Mouse (Mus musculus) liver, embryonic 13.5 days (tissue): ENCODE data around the gene Slirp. TPM values are rescaled to one million over a fixed set of nuclear protein-coding genes. Genes with fewer than 3 reads are reported as not detected.
"Not testable (repeated sequence)": the region's sequence is repeated elsewhere in the genome, so short reads cannot be mapped to it uniquely, and the experiment has no call there.

Source experiments
- ATAC-seq: fragments of 200-750 bp; cut with Nextera tagmentation; 2 replicates; pipeline ENCODE4 v1.8.0; 2017; ENCODE audit warnings: low read depth, mild to moderate bottlenecking, moderate number of reproducible peaks, moderate library complexity
- DNase-seq: peaks from one replicate; pipeline ENCODE4 v3.0.0; 2022
- H3K27ac ChIP-seq: fragments of 300-500 bp; sonication (generic); 2 replicates; pipeline ENCODE4 v1.5.1; 2015; ENCODE audit warnings: moderate library complexity, mild to moderate bottlenecking, inconsistent platforms
- H3K27me3 ChIP-seq: fragments of 300-500 bp; sonication (generic); 2 replicates; pipeline ENCODE4 v1.6.1; 2015; ENCODE audit warnings: mild to moderate bottlenecking, inconsistent platforms
- H3K36me3 ChIP-seq: fragments of 300-500 bp; sonication (generic); 2 replicates; pipeline ENCODE4 v1.6.1; 2015; ENCODE audit warnings: mild to moderate bottlenecking, inconsistent platforms
- H3K4me1 ChIP-seq: fragments of 300-500 bp; sonication (generic); replicated peaks from 2 replicates; pipeline ENCODE4 v1.6.1; 2015; ENCODE audit warnings: inconsistent platforms
- H3K4me2 ChIP-seq: fragments of 300-500 bp; sonication (generic); 2 replicates; pipeline ENCODE4 v1.6.1; 2015; ENCODE audit warnings: inconsistent platforms, mild to moderate bottlenecking, moderate library complexity
- H3K4me3 ChIP-seq: fragments of 300-500 bp; sonication (generic); replicated peaks from 2 replicates; pipeline ENCODE4 v1.5.1; 2015; ENCODE audit warnings: mild to moderate bottlenecking, inconsistent platforms
- H3K9ac ChIP-seq: fragments of 300-500 bp; sonication (generic); 2 replicates; pipeline ENCODE4 v1.6.1; 2015; ENCODE audit warnings: mild to moderate bottlenecking, inconsistent platforms
- H3K9me3 ChIP-seq: fragments of 300-500 bp; sonication (generic); replicated peaks from 2 replicates; pipeline ENCODE4 v1.6.1; 2016; ENCODE audit warnings: inconsistent platforms
- WGBS: fragments of 180-500 bp; shearing (Covaris S2); methylation state at CpG from one replicate; pipeline ENCODE4 v1.1.7; 2015; ENCODE audit not compliant: insufficient replicate concordance; 5-methylcytosine and 5-hydroxymethylcytosine counted together
- polyA plus RNA-seq: library from polyadenylated mRNA; unstranded; fragments of >200 nt; fragmentation: Nextera tagmentation; extraction: Ambion mirVana; gene quantifications from 2 replicates; pipeline ENCODE4 v1.2.1, GENCODE M21; 2015

Slirp gene
- polyA plus RNA-seq, 1 experiment from 2014 or later = 232 TPM

DNA sequence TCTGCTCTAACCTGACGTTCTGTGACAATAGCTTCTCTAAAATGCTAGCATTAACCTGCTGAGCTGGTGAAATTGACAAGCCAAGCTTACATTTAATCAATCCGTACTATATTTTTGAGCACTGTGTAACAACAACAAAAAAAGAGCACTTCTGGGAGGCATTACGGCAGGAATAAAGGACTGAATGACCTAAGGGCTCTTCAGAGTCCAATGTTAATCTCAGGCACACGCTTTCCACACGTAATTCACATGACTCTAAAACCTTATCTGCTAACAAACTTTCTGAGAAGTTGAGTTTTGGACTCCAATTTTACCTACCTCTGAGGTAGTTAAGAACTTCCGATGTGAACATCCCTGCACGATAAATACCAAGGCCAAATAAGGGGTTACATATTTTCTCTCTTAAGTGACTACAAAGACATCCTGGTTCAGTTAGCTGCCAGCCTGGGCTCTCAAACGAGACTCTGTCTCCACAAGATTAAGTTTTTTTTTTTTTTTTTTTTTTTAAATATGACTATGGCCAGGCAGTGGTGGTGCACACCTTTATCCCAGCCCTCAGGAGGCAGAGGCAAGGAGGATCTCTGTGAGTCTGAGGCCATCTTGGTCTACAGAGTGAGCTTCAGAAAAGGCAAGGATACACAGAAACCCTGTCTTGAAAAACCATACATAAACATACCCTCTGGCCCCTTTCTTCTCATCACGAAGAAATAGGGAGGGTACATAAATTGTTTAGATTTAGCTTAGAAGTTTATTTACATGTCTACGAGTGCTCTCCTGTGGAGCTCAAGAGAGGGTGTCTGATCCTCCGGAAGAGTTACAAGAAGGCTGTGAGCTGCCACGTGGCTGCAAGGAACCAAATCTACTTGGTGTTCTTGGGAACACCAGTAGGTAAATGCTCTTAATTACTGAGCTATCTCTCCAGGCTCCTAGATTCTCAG is 1.2 kb upstream of the Slirp start:
- Histone ChIP-seq H3K36me3 (peaks cover 55% of the 10 kb centered on the region), H3K4me2 (peak overlapping the region; percentile 82), H3K4me3 (peak overlapping the region; percentile 87), H3K27me3 (no peaks in the 10 kb centered on the region), H3K27ac (peak overlapping the region; percentile 76), H3K9me3 (no peaks in the 10 kb centered on the region), H3K4me1 (peaks cover 37% of the 10 kb centered on the region), H3K9ac (peak overlapping the region; percentile 94)
- ATAC-seq = peak; percentile 35; the same call in 1 of the 2 replicates
- 10% methylated on average over 12 of the region's 12 CpGs for WGBS
- no peak for DNase-seq

GRCm38 (mm10) chr12:87443115-87443699 is 489 bp upstream of the Slirp start:
- peak overlapping the region; percentile 87 for H3K4me3 ChIP-seq
- no peaks in the 10 kb centered on the region for H3K9me3 ChIP-seq
- peaks cover 37% of the 10 kb centered on the region for H3K4me1 ChIP-seq
- peak overlapping the region; percentile 76 for H3K27ac ChIP-seq
- peaks cover 55% of the 10 kb centered on the region for H3K36me3 ChIP-seq
- H3K4me2 ChIP-seq = peak overlapping the region; percentile 82
- ATAC-seq = peak; percentile 75
- under 1% methylated on average over 33 of the region's 33 CpGs for WGBS
- H3K9ac ChIP-seq = peak overlapping the region; percentile 94
- no peaks in the 10 kb centered on the region for H3K27me3 ChIP-seq
- DNase-seq = no peak

- ATAC-seq = no peak
- H3K4me2 ChIP-seq = peak overlapping the region; percentile 82
- DNase-seq = no peak
- H3K27ac ChIP-seq = peak overlapping the region; percentile 32; the same call in 1 of the 2 replicates
- H3K9me3 ChIP-seq = no peaks in the 10 kb centered on the region
- H3K27me3 ChIP-seq = no peaks in the 10 kb centered on the region
- H3K36me3 ChIP-seq = peaks cover 52% of the 10 kb centered on the region
- peak overlapping the region; percentile 94 for H3K9ac ChIP-seq
- peaks cover 37% of the 10 kb centered on the region for H3K4me1 ChIP-seq
- H3K4me3 ChIP-seq = peak overlapping the region; percentile 87
- WGBS = 2% methylated on average over 16 of the region's 16 CpGs
These were observed 515 bp downstream of the Slirp start for GRCm38 (mm10) chr12:87444211-87444610.

GRCm38 (mm10) chr12:87449456-87449855 is 5.8 kb downstream of the Slirp start:
- no peak for ATAC-seq
- Histone ChIP-seq H3K36me3 (peaks cover 78% of the 10 kb centered on the region), H3K9me3 (no peaks in the 10 kb centered on the region), H3K9ac (no peak overlapping the region), H3K27me3 (no peaks in the 10 kb centered on the region), H3K27ac (no peak overlapping the region), H3K4me2 (no peak overlapping the region), H3K4me1 (peaks cover 9% of the 10 kb centered on the region), H3K4me3 (no peak overlapping the region)
- DNase-seq = no peak
- whole genome bisulfite sequencing = 77% methylated on average over 9 of the region's 9 CpGs

- ATAC-seq (peak; percentile 92), DNase-seq (peak; percentile 46)
- Histone ChIP-seq H3K4me3 (no peak overlapping the region), H3K36me3 (peaks cover 83% of the 10 kb centered on the region), H3K9ac (no peak overlapping the region), H3K4me1 (peaks cover 20% of the 10 kb centered on the region), H3K9me3 (no peaks in the 10 kb centered on the region), H3K4me2 (no peak overlapping the region), H3K27me3 (no peaks in the 10 kb centered on the region), H3K27ac (no peak overlapping the region)
- WGBS = 49% methylated on average over 6 of the region's 6 CpGs
These were observed 21.1 kb downstream of the Slirp start for GRCm38 (mm10) chr12:87464678-87465297.

- WGBS = 37% methylated on average over 7 of the region's 7 CpGs
- DNase-seq (no peak), ATAC-seq (no peak)
- Histone ChIP-seq H3K27ac (peak overlapping the region; percentile 54), H3K4me2 (peak overlapping the region; percentile 73), H3K4me1 (peaks cover 24% of the 10 kb centered on the region), H3K36me3 (peaks cover 27% of the 10 kb centered on the region), H3K27me3 (no peaks in the 10 kb centered on the region), H3K9ac (peak overlapping the region; percentile 89), H3K4me3 (peak overlapping the region; percentile 77), H3K9me3 (no peaks in the 10 kb centered on the region)
These were observed 26.8 kb downstream of the Slirp start for GRCm38 (mm10) chr12:87470263-87471136.

GRCm38 (mm10) chr12:87471421-87471963 is 27.8 kb downstream of the Slirp start:
- Histone ChIP-seq H3K4me1 (peaks cover 23% of the 10 kb centered on the region), H3K9ac (peak overlapping the region; percentile 89), H3K4me2 (peak overlapping the region; percentile 73), H3K9me3 (no peaks in the 10 kb centered on the region), H3K27ac (peak overlapping the region; percentile 80), H3K4me3 (peak overlapping the region; percentile 77), H3K36me3 (peaks cover 21% of the 10 kb centered on the region), H3K27me3 (no peaks in the 10 kb centered on the region)
- WGBS = under 1% methylated on average over 19 of the region's 19 CpGs
- no peak for ATAC-seq
- DNase-seq = no peak

DNA sequence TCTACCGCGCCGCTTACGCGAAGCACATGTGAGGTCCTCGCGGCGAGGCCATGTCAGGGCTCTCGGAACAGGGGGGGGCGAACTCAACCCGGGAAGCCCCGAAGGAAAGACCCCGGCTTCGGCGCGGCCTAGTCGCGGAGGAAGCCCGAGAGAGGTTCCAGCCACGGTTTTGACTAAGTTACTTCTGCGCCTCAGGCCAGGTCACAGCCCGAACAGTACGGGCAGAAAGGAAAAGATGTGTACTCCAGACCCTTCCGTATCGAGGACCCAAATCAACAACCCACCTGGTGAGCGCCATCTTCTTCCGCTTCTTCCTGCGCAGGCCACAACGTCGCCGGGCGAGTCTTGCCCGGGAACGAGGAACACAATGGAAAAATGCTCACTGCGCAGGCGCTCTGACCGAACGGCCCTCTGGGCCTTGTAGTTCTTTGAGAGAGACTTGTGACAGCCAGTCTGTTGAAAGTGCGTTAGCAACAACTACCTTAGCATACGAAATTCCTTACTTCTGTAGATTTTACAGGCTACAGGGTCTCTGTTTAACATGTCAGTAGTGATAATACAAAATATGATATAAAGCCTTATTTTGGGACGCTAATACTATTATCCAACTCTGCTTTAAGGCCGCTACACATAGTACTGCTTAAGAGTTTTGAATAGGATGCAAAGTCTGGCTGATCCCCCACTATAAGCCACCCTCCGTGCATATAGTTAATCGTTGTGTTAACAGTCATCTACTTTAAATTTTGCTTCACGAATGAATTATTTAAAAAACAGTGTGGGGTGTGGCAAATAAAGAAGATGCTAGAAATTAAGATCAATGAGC is 28.5 kb downstream of the Slirp start, which contains the start of gene Snw1:
TSS of gene Snw1 (minus strand) at position 311 of the 823 bp plus-strand sequence.
- H3K4me2 ChIP-seq = peak within 1 kb of the TSS; percentile 73
- H3K4me1 ChIP-seq = peaks cover 20% of the 10 kb centered on the region
- H3K4me3 ChIP-seq = peak within 1 kb of the TSS; percentile 77
- WGBS = 3% methylated on average over 44 of the region's 45 CpGs
- H3K36me3 ChIP-seq = peaks cover 15% of the 10 kb centered on the region
- ATAC-seq (peak; percentile 95), DNase-seq (peak; percentile 90)
- H3K27ac ChIP-seq = peak within 1 kb of the TSS; percentile 80
- H3K9ac ChIP-seq = peak within 1 kb of the TSS; percentile 89
- H3K9me3 ChIP-seq = no peaks in the 10 kb centered on the region
- no peaks in the 10 kb centered on the region for H3K27me3 ChIP-seq

DNA sequence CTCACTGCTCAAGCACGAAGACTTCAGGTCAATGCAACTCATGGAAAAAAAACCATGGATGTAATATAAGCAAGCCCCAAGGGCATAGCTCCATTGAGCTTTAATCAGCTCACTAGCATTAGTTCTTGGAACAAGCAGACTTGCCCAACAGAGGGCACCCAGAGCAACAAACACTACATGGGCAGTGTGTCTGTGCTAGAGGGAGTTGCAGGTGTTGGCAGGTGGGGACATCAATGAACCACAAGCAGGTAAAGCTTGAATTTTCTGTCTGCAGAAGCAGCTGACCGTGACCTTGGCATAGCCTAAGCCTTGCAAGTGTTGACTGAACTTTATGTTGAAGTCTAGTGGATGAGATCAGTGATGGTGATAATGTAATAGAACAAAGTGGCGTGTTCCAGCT is 31.1 kb downstream of the Slirp start:
- ATAC-seq (no peak), DNase-seq (no peak)
- H3K36me3 ChIP-seq = no peaks in the 10 kb centered on the region
- peaks cover 16% of the 10 kb centered on the region for H3K4me1 ChIP-seq
- no peaks in the 10 kb centered on the region for H3K9me3 ChIP-seq
- no peaks in the 10 kb centered on the region for H3K27me3 ChIP-seq
- H3K9ac ChIP-seq = no peak overlapping the region
- WGBS = 50% methylated on average over 3 of the region's 3 CpGs
- no peak overlapping the region for H3K4me2 ChIP-seq
- no peak overlapping the region for H3K4me3 ChIP-seq
- H3K27ac ChIP-seq = no peak overlapping the region

DNA sequence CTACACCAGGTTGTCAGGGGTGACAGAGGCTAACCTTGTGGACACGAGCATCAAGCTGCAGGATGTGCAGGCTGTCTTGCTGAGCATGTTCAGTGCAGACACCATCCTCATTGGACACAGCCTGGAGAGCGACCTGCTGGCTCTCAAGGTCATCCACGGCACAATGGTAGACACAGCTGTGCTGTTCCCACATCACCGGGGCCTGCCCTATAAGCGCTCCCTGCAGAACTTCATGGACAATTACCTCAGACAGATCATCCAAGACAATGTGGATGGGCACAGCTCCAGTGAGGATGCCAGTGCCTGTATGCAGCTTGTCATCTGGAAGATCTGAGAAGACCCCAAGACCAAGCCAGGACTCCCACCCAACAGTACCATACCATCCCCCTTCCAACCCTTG is 38.8 kb downstream of the Slirp start:
- H3K9me3 ChIP-seq, H3K27ac ChIP-seq, DNase-seq, ATAC-seq, H3K9ac ChIP-seq, H3K4me1 ChIP-seq, H3K4me3 ChIP-seq, H3K27me3 ChIP-seq, H3K4me2 ChIP-seq, H3K36me3 ChIP-seq: not testable (repeated sequence)
- WGBS = 65% methylated on average over 5 of the region's 5 CpGs
